Mouse (Mus musculus) embryonic facial prominence, embryonic 13.5 days (tissue): Measurements from ENCODE around the gene Arvcf. TPM values are rescaled to one million over a fixed set of nuclear protein-coding genes. Genes with fewer than 3 reads are reported as not detected.

Source experiments
- ATAC-seq: fragments of 200-750 bp; cut with Nextera tagmentation; 2 replicates; pipeline ENCODE4 v1.8.0; 2017; ENCODE audit warnings: low read depth; ENCODE audit not compliant: insufficient number of reproducible peaks, insufficient read depth, low FRiP score, low TSS enrichment
- H3K27ac ChIP-seq: fragments of 300-500 bp; sonication (generic); 2 replicates; pipeline ENCODE4 v1.5.1; 2015; ENCODE audit warnings: moderate library complexity, mild to moderate bottlenecking, inconsistent platforms
- H3K27me3 ChIP-seq: fragments of 300-500 bp; sonication (generic); 2 replicates; pipeline ENCODE4 v1.6.1; 2015; ENCODE audit warnings: mild to moderate bottlenecking, inconsistent platforms
- H3K36me3 ChIP-seq: fragments of 300-500 bp; sonication (generic); 2 replicates; pipeline ENCODE4 v1.6.1; 2015; ENCODE audit warnings: mild to moderate bottlenecking, inconsistent platforms
- H3K4me1 ChIP-seq: fragments of 300-500 bp; sonication (generic); 2 replicates; pipeline ENCODE4 v1.6.1; 2015; ENCODE audit warnings: inconsistent platforms
- H3K4me2 ChIP-seq: fragments of 300-500 bp; sonication (generic); 2 replicates; pipeline ENCODE4 v1.6.1; 2015; ENCODE audit warnings: moderate library complexity, mild to moderate bottlenecking, inconsistent platforms
- H3K4me3 ChIP-seq: fragments of 300-500 bp; sonication (generic); 2 replicates; pipeline ENCODE4 v1.5.1; 2015; ENCODE audit warnings: mild to moderate bottlenecking, inconsistent platforms
- H3K9ac ChIP-seq: fragments of 300-500 bp; sonication (generic); 2 replicates; pipeline ENCODE4 v1.6.1; 2015; ENCODE audit warnings: mild to moderate bottlenecking, inconsistent platforms
- H3K9me3 ChIP-seq: fragments of 300-500 bp; sonication (generic); 2 replicates; pipeline ENCODE4 v1.6.1; 2016; ENCODE audit warnings: inconsistent platforms
- WGBS: fragments of 180-500 bp; shearing (Covaris S2); methylation state at CpG from one replicate; pipeline ENCODE4 v1.1.7; 2015; ENCODE audit warnings: mixed read lengths; 5-methylcytosine and 5-hydroxymethylcytosine counted together
- polyA plus RNA-seq: library from polyadenylated mRNA; unstranded; fragments of >200 nt; fragmentation: Nextera tagmentation; extraction: Ambion mirVana; gene quantifications from 2 replicates; pipeline ENCODE4 v1.2.1, GENCODE M21; 2015

Arvcf gene
- polyA plus RNA-seq, 1 experiment from 2014 or later, result 30.8 TPM

DNA sequence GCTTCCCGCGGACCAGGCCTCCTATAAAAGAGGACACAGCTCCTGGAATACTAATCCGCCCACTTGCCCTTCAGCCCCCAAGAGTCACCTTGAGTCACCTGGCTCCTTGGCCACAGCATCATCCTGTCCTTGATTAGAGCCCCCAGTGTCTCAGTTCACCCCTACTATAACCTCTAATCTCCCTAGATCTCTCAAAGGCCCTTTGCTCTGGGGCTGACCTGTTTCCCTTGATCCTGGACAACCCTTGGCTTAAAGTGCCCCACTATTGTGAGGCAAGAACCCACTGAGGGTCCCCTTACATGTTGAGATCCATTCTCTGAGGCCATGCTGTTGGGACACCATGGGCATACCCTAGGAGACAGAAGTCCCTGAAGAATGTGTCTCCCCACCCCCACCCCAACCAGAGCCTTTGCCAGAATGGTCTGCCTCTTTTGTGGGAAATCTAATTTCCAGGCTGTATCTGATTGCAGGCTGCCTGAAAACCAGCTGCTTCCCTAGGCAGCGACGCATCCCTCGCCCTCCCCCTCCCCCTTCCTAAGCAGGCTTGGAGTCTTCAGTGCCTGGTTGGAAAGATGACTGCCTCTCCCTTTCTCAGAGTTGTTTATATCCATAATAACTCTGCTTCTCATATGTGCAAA, 33.8 kb downstream of the Arvcf start:
- peak overlapping the region; percentile 33; the same call in 1 of the 2 replicates for H3K27ac ChIP-seq
- H3K4me2 ChIP-seq, result no peak overlapping the region
- H3K9me3 ChIP-seq, result no peaks in the 10 kb centered on the region
- ATAC-seq, result no peak
- 35% methylated on average over 6 of the region's 6 CpGs for WGBS
- no peaks in the 10 kb centered on the region for H3K27me3 ChIP-seq
- no peak overlapping the region for H3K4me3 ChIP-seq
- no peaks in the 10 kb centered on the region for H3K36me3 ChIP-seq
- no peak overlapping the region for H3K9ac ChIP-seq
- H3K4me1 ChIP-seq, result peaks cover 55% of the 10 kb centered on the region

DNA sequence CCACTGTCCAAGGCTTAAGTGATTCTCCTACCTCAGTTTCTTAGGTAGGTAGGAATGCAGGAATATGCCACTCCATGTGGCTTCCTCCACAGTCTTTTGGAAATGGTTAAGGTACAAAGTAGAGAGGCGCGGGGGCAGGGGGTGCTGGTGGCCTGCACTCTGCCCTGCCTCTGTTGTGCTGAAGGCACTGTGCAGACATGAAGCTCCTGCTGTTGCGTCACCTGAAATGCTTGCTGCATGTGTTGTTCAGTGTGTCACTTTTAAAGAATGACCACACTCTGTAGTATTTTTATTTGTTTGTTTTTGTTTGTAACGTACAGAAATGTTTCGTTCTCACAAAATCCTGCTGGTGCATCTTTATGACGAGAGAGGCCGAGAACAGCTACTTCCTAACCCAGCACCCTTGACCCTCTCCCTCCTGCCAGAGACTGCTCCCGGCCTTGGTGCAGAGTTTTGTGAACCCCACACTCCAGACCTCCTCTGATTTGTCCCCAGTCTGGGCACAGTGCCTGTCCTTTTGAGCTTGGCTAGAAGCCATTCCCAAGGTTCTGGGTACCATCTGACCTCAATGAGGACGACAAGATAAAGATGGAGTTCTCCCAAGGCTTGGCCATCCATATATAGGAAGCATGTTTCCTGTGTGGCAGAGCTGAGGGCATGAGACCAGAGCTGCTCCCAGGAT, 35.2 kb downstream of the Arvcf start:
- Histone ChIP-seq H3K9ac (no peak overlapping the region), H3K4me2 (no peak overlapping the region), H3K4me3 (no peak overlapping the region), H3K36me3 (no peaks in the 10 kb centered on the region), H3K27ac (no peak overlapping the region), H3K27me3 (no peaks in the 10 kb centered on the region), H3K9me3 (no peaks in the 10 kb centered on the region), H3K4me1 (peaks cover 51% of the 10 kb centered on the region)
- ATAC-seq, result no peak
- 69% methylated on average over 9 of the region's 9 CpGs for WGBS

DNA sequence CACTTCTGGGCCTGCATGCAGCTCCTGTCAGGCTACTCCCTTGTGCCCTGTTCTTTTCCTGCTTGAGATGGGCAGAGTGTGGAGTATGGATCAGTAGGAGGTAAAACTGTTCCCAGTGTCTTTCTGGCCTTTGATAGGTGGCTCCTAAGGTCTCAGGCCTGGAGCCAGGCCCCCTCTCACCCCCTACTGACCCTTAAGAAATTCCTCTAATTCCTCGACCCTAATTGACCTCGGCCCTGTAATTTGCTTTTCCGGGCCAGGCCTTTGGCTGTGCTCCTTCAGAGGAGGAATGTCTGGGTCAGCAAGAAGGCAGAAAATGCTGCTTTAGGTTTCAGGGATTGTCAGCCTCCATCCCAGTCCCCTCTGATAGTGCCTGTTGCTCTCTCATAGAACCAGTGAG, 35.8 kb downstream of the Arvcf start:
- Histone ChIP-seq H3K36me3 (no peaks in the 10 kb centered on the region), H3K27me3 (no peaks in the 10 kb centered on the region), H3K4me1 (peaks cover 51% of the 10 kb centered on the region), H3K4me3 (no peak overlapping the region), H3K9me3 (no peaks in the 10 kb centered on the region), H3K9ac (no peak overlapping the region), H3K4me2 (no peak overlapping the region), H3K27ac (no peak overlapping the region)
- no peak for ATAC-seq
- WGBS, result 13% methylated on average over 3 of the region's 3 CpGs

DNA sequence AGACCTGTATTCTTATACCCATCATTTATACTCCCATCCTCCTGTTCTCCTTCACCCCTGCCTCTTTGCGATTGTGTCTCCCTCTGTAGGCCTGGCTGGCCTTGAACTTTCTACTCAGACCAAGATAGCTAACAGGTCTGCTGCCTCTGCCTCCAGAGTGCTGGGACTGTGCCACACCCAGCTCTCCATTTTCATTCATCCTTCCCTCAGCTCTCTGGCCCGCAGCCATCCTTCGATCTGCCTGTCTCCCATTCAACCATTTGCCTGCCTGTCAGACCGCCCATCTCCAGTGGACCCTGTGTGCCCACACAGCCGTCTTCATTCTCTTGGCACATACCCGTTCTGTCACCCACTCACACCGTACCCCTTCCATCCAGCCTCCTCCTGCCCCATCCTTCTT, 36.2 kb downstream of the Arvcf start:
- Histone ChIP-seq H3K27me3 (no peaks in the 10 kb centered on the region), H3K27ac (no peak overlapping the region), H3K36me3 (no peaks in the 10 kb centered on the region), H3K4me1 (peaks cover 48% of the 10 kb centered on the region), H3K9me3 (no peaks in the 10 kb centered on the region), H3K9ac (no peak overlapping the region), H3K4me3 (no peak overlapping the region), H3K4me2 (no peak overlapping the region)
- no peak for ATAC-seq
- 74% methylated on average over 7 of the region's 7 CpGs for WGBS

DNA sequence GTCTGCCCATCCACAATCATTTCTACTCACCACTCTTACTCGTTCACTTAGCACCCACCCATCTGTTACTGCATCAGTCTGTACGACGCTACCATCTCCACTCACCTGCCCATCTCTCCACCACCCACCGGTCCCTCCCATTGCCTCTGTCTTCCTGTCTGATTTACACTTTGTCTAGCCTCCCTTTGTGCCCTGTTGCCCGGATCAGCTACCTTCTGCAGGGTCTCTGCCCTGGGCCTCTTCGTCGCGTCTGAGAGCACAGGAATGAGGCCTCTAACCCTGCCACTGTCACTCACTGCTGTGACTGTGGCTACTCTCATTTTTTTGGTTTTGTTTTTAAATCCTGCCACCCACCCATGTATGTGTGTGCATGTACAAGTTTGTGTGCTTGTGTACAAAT, 36.7 kb downstream of the Arvcf start:
- ATAC-seq, result no peak
- 68% methylated on average over 8 of the region's 8 CpGs for WGBS
- no peak overlapping the region for H3K4me2 ChIP-seq
- no peak overlapping the region for H3K27ac ChIP-seq
- no peaks in the 10 kb centered on the region for H3K27me3 ChIP-seq
- H3K36me3 ChIP-seq, result no peaks in the 10 kb centered on the region
- no peaks in the 10 kb centered on the region for H3K9me3 ChIP-seq
- peaks cover 43% of the 10 kb centered on the region for H3K4me1 ChIP-seq
- H3K4me3 ChIP-seq, result no peak overlapping the region
- no peak overlapping the region for H3K9ac ChIP-seq

DNA sequence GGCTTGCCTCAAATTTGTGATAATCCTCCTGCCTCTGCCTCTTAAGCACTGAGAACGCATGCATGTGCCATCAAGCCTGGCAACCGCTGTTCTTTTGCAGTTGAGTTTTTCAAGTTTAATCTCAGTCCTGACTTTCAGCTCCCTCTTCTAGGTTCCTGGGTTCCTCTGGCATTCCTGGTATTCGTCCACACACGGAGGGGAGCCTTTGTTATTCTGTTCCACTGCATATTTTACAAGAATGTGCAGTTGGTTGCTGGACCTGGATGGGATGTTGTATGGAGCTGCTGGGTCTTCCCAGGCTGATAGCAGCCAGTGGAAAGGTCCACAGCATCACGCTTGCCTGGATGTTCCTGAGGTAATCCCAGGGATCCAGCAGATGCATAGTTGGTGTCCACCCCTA, 37.4 kb downstream of the Arvcf start:
- ATAC-seq, result no peak
- no peak overlapping the region for H3K4me2 ChIP-seq
- no peak overlapping the region for H3K27ac ChIP-seq
- no peaks in the 10 kb centered on the region for H3K27me3 ChIP-seq
- H3K36me3 ChIP-seq, result no peaks in the 10 kb centered on the region
- WGBS, result 70% methylated on average over 5 of the region's 5 CpGs
- H3K9ac ChIP-seq, result no peak overlapping the region
- H3K4me1 ChIP-seq, result peaks cover 42% of the 10 kb centered on the region
- no peak overlapping the region for H3K4me3 ChIP-seq
- H3K9me3 ChIP-seq, result no peaks in the 10 kb centered on the region

DNA sequence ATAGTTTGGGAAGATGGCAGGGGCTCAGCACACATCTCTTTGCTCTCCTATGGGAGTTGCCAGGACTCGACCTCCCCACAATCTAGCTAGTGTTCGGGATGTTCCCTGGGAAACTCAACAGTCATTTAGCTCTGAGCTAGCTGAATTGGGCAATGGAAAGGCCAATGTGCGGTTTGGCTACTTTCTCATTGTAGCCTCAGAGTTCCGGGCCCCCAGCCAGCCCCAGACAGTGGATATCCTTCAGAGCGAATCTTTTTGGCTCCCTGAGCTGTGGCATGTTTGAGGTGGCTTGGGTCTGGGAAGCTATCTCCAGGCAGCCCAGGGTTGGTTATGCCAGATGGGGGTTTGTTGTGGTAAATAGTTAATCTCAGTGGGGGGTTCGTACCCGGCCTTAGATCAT, 38.5 kb downstream of the Arvcf start:
- H3K4me2 ChIP-seq, result no peak overlapping the region

DNA sequence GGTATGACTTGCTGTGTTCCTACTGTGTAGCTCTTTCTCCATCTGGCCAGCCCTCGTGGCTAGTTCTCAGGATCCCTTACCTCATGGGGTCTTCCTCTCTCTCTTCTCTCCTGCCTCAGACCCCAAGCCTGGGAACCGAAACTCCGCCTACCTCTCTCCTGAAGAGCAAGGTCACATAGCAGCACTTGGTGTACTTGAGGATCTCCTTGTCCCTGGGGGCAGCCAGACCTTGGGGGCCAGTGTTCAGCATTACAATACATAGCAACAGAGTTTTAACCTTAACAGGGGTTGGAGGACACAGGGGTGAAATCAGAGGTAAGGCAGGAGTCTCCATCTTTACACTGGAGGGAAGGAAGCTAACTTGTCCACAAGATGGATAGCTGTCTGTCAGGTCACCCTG, 39.0 kb downstream of the Arvcf start:
- no peak overlapping the region for H3K4me2 ChIP-seq
- H3K27ac ChIP-seq, result no peak overlapping the region
- peaks cover 28% of the 10 kb centered on the region for H3K4me1 ChIP-seq
- H3K9me3 ChIP-seq, result no peaks in the 10 kb centered on the region
- H3K36me3 ChIP-seq, result no peaks in the 10 kb centered on the region
- H3K4me3 ChIP-seq, result no peak overlapping the region
- H3K27me3 ChIP-seq, result no peaks in the 10 kb centered on the region
- 0 out of 2 replicates have a peak overlapping the region, but pooled peaks have one; percentile 16 for H3K9ac ChIP-seq
- no peak for ATAC-seq
- WGBS, result 66% methylated on average over 3 of the region's 3 CpGs

More for the DNA sequence above, 38.5 kb downstream of the Arvcf start:
- Histone ChIP-seq H3K9ac (no peak overlapping the region), H3K27me3 (no peaks in the 10 kb centered on the region), H3K4me1 (peaks cover 33% of the 10 kb centered on the region), H3K27ac (no peak overlapping the region), H3K4me3 (no peak overlapping the region), H3K36me3 (no peaks in the 10 kb centered on the region), H3K9me3 (no peaks in the 10 kb centered on the region)
- 80% methylated on average over 7 of the region's 7 CpGs for WGBS
- no peak for ATAC-seq

DNA sequence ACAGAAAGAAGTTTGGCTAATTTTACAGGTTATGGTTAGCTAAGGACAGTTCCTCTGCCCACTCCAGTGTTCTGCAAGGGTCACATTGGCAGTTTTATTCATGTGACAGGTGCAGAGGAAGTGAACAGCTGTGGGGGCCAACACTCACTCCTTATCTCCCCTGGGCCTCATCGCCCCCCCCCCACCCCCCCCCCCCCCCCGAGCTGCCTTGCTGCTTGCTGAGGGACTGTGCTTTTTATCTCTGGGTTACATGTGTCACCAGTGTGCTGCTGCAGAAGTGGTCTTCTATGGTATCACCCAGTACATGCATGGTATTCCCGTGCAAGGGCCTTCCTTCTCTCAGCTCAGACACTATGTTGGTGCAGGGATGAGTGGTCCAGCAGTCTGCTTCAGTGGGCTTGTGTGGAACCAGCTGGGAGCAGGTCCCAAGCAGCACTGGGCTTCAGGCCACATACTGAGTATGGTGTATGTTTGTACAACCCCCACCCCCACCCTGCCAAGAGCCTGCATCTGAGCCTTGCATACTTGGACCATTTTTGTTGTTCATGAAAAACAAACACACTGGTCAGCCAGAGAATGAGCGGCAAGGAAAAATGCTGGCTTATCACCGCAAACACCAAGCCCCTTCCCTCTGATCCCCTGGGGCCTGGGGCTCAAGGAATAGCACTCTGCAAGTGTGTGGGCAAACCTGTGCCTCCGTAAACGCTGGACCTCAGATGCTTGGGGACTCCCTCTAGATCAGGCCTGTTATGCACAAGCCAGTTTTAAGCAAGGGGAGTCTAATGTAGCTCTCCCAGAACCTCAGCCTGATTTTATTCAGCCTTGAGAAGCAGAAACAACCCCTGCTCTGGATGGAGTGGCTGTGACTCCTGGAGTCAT, 40.0 kb downstream of the Arvcf start:
- 45% methylated on average over 7 of the region's 7 CpGs for WGBS
- Histone ChIP-seq H3K4me1 (peaks cover 29% of the 10 kb centered on the region), H3K4me2 (no peak overlapping the region), H3K4me3 (no peak overlapping the region), H3K36me3 (no peaks in the 10 kb centered on the region), H3K9me3 (no peaks in the 10 kb centered on the region), H3K27me3 (no peaks in the 10 kb centered on the region), H3K27ac (no peak overlapping the region), H3K9ac (no peak overlapping the region)
- ATAC-seq, result no peak

DNA sequence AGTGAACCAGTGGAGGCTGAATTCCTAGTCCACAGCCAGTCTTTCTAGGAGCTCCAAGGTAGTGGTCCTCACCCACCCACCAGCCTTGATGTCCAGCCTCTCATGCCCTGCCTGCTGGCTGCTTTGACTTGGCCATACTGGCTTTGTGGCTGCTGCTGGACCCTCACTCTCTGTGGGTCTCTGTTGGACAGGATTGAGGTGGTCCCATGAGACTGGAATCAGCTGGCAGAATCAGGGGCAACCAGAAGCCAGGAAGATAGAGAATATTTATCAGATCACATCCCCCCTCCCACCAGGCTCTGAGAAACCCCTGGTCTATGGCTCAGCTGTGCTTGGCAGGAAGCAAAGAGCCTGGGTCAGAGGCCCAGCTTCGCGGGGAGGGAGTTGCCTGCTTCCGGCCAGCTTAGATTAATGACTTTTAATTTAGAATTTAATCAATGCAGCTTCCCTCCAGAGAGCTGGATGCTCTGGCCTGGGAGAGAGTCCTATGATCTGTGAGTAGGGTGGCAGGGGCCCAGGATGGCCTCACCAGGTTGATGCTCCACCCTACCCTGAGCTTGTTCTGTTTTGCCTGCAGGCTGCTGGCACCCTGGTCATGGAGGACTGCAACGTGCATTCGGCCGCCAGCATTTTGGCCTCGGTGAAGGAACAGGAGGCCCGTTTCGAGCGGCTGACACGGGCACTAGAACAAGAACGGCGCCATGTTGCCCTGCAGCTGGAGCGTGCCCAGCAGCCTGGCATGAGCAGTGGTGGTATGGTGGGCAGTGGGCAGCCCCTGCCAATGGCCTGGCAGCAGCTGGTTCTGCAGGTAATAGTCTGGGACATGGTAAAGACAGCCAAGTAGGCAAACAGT, 40.8 kb downstream of the Arvcf start:
- no peak overlapping the region for H3K27ac ChIP-seq
- H3K4me3 ChIP-seq, result no peak overlapping the region
- WGBS, result 82% methylated on average over 14 of the region's 14 CpGs
- no peak overlapping the region for H3K4me2 ChIP-seq
- no peaks in the 10 kb centered on the region for H3K36me3 ChIP-seq
- no peak overlapping the region for H3K9ac ChIP-seq
- H3K27me3 ChIP-seq, result no peaks in the 10 kb centered on the region
- no peak for ATAC-seq
- no peaks in the 10 kb centered on the region for H3K9me3 ChIP-seq
- peaks cover 30% of the 10 kb centered on the region for H3K4me1 ChIP-seq

DNA sequence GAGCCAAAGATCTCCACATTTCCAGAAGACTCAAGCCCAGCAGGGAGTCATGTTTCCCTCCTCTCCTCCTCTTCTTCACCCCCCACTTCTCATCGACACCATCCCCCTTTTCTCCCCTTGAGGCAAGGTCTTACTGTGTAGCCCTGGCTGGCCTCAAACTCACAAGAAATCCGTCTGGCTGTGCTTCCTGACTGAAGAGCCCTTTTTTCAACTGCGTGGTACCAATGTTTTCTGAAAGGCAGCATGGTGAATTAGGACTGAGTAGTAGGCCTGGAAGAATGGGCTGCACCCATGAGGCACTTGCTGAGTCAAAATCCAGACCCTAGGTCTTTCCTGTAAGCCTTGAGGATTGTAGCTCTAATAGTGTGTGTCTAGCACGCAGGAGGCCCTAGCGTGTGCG, 42.4 kb downstream of the Arvcf start:
- Histone ChIP-seq H3K27ac (no peak overlapping the region), H3K36me3 (no peaks in the 10 kb centered on the region), H3K4me1 (peaks cover 35% of the 10 kb centered on the region), H3K27me3 (no peaks in the 10 kb centered on the region), H3K9me3 (no peaks in the 10 kb centered on the region), H3K4me2 (no peak overlapping the region), H3K9ac (no peak overlapping the region), H3K4me3 (no peak overlapping the region)
- ATAC-seq, result no peak
- 49% methylated on average over 6 of the region's 6 CpGs for WGBS
